Mouse (Mus musculus) heart, adult 2 months (tissue): ENCODE data around the gene Phkb.

Experiments used
- CTCF ChIP-seq: fragments of 200-600 bp; IDR thresholded peaks from 2 replicates; pipeline ENCODE4 v1.8.1; 2022; ENCODE audit warnings: antibody characterized with exemption, mild to moderate bottlenecking, moderate library complexity
- POLR2A ChIP-seq: fragments of 200-500 bp; IDR thresholded peaks from 2 replicates; pipeline ENCODE4 v1.6.1; 2011; ENCODE audit warnings: mild to moderate bottlenecking, low read depth, low read length, control low read depth; ENCODE audit not compliant: insufficient read depth

DNA sequence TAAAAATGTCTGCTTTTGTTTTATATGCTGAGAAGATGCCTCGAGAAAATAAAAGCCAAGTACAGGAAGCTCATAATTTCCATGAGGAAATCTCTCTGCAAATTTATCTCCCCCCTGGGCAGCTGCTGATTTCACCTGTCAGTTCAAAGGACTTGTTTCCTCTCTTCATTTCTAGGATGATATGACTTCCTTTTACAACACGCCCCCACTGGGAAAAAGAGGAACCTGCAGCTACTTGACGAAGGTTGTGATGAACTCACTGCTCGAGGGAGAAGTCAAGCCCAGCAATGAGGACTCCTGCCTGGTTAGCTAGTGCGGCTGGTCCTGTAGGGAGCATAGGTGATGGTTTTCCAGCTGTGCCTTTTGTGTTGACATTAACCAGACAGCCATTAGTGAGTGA, 218.4 kb downstream of the Phkb start:
- TF ChIP-seq CTCF, result no peak
- no peak for TF ChIP-seq POLR2A
